Mouse (Mus musculus): ENCODE data around the gene Tymp.
A peak's percentile ranks its signal among the peaks of the same experiment; 100 is the strongest.

Tymp gene

DNA sequence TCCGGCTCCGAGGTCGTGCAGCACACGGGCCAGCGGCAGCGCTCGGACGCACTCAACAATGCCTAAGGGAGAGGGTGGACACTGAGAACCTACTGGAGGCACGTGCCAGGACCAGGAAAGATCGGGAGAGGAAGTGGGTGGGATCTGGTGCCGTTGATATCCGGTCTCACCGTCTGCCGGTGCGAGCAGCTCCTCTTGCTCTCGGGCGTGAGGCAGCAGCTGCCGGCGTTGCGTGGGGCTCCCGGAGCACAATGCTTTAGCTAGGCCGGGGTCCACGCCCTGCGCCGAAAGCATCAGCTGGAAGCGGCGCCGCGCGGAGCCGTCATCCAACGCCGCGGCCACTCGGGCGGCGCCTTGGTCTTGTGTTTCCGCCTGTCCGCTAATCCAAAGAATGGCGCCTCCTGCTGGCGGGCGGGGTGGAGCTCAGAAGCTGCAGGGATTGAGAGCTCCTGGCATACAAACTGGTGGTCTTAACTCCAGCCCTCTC lies 3.0 kb downstream of the Tymp start, which contains the start of gene Sco2:
TSS of gene Sco2 (minus strand) at position 85 of the 487 bp plus-strand sequence.
- peak; percentile 86 to 94 for DNase-seq (ENCODE audit: low spot score in 2 of 2)

DNA sequence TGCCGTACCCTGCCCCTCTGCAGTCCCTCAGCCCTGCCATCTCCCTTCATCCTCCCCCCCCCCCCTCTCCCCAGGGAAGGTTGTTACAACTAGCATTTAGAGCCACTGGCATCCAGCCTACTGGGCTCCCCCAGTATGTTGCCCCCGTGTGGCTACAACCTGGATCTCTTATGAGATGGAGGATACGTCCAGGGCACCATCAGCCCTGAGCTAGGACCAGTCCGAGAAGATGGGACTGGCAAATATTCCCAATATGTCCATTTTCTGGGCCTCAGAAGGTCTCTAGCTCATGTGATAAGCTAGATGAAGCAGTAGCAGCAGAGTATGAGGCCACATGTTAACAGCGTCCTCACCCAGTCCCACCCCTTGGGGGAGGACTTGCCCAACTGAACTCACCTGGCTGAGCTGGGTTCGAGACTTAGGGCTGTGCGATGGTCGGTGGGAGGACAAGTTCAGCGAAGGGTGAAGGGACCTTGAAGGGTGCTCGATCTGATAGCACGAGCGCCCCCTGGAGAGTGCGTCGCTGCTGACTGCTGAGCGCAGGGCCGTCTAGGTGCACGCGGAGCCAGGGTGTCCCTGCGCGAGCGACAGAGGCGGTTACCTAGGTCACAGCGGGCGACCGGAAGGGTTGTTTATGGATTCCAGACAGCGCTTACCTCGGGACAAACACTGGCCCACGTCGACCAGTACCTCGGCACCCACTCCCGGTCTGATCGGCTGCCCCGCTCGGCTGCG lies 3.6 kb downstream of the Tymp start:
- DNase-seq (ENCODE audit: low spot score in 2 of 2): peak; percentile 77 to 87

DNA sequence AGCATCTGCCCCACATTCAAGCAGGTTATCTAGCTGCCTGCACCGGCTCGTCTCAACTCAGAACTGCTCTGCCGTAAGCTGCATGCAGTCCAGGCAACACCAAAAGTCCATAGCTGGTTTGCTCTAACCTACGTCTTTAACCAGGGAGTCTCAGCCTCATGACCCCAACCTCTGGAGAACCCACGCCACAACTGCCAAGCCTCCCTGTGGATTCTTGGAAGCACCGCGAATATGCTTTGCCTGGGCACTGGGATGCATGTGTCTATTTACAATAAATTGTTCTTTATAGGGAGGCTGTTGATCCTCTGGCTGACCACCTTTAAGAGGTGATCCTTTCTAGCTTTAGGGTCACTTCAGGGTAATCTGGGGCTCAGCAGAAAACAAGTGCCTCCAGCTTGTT lies 4.3 kb downstream of the Tymp start:
- DNase-seq (ENCODE audit: low spot score in 2 of 2): no peak

DNA sequence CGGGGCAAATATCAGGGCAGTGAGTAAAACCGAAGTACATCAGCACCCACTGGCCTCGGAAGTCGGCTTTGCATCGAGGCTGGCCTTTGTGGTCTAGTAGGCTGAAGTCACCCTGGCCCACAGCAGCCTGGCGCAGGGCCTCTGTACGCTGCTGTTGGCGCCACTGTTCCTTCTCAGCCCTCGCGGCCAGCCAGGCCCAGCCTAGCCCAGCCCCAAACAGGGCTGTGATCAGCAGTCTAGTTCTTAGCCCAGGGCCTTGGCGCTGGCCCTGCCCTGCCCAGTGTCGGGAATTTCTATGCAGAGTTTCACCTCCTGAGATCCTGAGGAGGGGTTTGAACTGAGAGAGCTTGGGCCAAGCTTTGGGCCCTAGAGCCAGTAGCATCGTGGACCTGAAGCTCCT lies 4.8 kb downstream of the Tymp start:
- no peak for DNase-seq (ENCODE audit: low spot score in 2 of 2)

DNA sequence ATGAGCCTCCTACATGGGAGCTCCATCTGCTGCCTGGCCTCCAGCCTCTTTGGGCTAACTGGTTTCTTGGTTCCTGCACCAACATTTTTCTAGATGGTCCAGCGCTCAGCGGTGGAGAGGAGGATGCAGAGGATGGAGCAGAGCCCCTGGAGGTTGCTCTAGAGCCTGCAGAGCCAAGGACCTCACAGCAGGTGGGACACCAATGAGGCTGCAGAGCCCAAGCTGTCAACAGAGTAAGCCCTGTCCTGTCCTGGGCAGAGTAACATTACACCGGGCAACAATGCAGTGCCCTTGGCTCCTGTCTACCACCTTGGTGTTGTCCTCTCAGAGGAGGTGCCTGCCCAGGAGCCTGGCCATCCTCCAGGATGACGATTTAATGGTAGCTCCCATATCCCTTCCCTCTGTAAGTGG lies 11.7 kb downstream of the Tymp start:
- no peak for DNase-seq (ENCODE audit: low spot score in 2 of 2)

DNA sequence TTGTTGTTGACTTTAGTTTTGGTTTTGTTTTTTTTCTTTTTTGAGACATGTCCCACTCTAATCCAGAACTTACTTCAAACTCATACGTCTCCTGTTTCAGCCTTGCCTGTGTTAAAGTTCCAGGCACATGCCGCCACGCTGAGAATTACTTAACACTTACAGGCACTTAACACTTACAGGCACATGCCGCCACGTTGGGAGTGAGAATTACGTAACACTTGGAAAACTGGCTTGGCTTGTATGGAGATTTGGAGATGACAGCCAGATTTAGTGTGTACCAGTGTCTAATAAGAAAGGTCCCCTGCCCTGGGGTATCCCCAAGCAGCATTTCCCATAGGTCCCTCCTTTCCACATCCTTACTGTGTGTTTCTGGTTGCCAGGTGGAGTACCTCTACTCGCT lies 13.8 kb downstream of the Tymp start:
- DNase-seq (ENCODE audit: low spot score in 2 of 2): no peak

DNA sequence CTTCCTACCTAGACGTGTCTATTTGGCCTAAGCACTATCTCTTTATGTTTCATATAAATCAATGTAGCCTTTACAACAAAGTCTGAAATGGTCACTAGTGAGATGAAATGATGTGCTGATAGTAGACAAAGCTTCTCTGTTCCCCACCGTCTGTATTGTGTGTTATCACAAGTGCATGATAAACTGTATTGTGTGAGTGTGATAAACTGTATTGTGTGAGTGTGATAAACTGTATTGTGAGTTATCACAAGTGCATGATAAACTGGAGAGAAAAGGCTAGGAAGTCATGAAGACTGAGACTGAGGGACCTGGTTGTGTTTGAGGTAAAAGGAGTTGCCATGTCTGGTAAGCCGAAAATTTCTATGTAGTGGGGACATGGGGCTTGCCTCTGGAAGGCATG lies 18.1 kb downstream of the Tymp start:
- DNase-seq (ENCODE audit: low spot score in 2 of 2): no peak

DNA sequence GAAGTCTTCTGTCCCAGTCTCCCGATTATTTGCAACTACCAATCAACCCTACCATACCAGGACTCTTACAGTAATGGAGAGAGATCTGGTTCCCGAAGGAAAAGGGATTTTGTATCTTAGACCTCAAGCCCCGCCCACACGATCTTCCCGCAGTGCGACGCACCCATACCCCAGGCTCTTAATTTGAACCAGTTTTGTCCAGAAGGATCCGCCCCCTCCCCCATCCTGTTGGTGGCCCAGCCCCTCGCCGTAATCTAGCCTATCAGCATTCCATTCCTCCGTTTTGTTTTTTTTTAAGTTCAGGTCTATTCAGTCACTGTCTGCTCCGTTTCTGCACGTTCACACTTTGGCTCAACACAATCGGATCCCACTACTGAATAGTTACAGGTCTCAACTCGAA lies 20.5 kb downstream of the Tymp start:
- DNase-seq (ENCODE audit: low spot score in 2 of 2): peak; percentile 45 to 59

DNA sequence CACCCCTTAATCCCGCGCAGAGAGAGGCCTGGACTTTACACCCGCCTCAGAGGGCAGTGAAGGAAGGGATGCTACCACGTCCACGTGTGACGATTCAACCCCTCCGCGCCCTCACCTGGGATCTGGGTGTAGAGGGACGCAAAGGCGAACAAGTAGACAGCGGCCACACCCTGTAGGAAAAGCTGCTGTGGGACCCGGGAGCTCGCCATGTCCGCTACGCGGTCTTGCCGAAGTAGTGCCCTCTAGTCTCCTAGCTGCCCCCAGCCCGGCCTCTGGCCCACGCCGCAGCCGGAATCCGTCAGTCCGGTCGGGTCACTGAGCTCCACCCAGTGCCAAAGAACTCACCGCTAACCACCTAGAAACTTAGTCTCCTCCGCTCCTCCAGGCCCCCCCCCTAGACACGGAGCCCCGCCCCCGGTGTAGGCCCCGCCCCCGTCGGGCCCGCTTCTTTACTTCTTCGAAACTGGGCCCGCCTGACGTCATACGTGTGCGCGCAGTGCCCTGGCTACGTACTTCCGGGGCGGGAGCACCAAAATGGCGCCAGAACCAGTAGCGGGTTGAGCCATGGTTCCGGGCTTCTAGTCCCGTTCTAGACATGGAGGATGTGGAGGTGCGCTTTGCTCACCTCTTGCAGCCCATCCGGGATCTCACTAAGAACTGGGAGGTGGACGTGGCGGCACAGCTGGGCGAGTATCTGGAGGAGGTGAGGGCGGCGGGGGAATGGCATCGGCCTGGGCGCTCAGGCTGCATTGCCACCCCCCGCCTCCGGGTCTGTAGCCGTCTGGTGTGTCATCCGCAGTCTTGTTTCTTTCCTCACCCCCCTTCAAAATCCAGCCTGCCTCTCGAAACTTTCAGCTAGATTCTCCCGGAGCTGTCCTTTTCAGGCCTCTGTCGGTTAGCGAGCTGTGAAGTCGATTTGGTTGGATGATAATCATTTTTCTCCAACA lies 21.3 kb downstream of the Tymp start, which contains the start of the genes Lmf2 and Ncaph2:
TSS of gene Lmf2 (minus strand) at position 419 of the 947 bp plus-strand sequence.
TSS of gene Ncaph2 (plus strand) at position 479 of the 947 bp plus-strand sequence.
- peak; percentile 90 to 96 for DNase-seq (ENCODE audit: low spot score in 2 of 2)

DNA sequence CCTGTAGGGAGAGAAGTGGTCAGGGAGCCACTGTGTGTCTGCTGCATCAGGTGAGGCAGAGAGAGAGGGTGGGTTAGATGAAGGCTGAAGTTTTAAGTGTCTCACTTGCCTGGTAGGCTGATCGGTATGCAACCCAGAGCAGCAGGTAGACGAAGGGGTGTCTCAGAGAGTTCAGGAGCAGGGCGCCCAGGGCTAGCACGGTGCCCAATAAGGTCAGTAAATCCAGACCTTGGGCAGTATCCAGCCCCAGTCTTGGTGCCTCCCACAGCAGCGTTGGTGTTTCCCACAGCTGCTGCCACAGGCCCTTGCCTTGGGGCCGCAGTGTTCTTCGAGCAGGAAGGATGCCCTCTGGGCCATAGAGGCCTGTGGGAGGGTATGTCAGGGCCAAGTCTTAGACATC lies 22.4 kb downstream of the Tymp start:
- DNase-seq (ENCODE audit: low spot score in 2 of 2): no peak

DNA sequence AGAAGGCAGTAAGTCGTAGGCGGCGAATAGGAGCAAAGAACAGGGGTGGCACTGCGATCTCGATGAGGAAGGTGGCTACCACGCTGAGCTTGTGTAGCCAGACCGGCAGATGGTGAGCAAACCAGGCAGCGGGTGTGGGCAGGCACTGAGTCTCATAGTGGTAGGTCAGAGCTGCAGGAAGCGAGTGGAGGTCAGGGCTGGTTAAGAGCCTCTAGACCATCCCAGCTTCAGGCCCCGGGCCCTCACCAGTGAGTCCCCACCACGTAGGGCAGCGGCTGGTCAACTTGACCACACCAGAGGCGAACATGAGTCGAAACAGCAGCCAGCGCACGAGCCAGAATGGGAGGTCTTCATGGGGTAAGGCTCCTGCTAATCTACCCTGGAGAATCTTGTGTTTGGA lies 23.0 kb downstream of the Tymp start:
- DNase-seq (ENCODE audit: low spot score in 2 of 2): no peak

DNA sequence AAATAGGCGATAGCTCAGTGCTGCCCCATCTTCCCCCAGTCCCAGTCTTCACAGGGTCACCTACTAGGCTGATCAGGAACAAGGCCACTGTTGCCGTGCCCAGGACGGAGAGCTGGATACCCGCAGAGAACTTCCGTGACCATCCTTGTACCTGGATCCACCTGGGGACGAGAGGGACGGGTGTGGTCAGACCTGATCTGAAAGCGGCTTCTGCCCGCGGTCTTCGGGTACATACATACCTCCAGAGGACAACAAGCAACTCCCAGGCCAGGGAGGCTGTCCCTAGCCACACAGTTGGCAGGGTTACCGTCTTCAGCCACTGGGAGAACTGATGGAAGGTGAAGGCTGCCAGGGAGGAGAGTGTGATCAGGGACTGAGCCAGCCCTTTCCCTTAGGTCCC lies 24.0 kb downstream of the Tymp start:
- no peak for DNase-seq (ENCODE audit: low spot score in 2 of 2)

DNA sequence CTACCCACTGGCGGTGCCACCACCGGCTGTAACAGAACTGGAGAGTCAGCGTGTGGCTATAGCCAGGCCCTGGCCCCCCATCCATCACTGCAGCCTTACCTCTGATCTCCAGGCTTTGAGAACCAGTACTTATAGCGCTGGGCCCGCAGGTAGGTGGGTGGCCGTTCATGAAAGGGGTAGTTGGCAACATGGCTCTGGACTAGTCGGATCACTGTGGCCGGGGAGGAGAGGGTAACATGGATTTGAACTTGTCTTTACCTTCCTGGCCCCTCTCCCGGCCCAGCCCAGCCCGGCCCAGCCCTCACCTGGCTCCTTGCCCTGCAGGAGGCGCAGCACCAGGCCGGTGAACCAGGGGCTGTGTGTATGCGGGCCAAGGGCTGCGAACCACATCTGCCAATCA lies 24.8 kb downstream of the Tymp start:
- no peak for DNase-seq (ENCODE audit: low spot score in 2 of 2)

DNA sequence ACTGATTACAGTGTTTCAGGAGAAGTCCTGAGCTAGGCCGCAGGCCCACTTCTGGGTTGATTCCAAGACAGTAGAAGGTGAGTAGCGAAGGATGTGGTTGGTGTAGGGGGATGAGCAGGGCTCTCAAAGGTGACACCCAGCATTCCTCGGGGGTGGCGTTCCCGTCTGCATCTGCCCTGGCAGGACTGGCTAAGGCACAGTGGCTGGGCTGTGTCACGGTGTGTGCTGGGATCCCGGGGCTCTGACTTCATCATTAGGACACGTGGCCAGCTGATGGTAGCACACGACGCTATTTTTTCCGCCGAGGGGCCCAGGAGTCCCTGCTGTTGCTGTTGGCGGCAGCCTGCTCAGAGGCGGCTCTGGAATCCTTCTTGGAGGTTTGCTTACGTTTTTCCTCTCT lies 25.5 kb downstream of the Tymp start:
- DNase-seq (ENCODE audit: low spot score in 2 of 2): no peak

DNA sequence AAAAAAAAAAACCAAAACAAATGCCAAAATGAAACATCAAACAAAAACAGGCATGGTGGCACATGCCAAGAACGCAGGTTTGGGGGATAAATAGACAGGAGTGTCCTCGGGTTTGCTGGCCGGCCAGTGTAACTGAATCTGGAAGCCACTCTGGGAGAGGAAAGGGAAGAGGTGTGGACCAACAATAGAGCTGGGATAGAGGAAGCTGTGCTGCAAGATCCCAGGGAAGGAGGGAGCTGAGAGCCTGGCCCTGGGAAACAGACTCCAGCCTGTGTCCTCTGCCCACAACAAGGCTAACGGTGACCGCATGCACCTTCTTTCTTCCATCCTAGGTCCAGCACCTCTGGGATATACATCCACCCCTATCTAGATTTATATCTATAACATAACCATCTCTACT lies 26.4 kb downstream of the Tymp start:
- DNase-seq (ENCODE audit: low spot score in 2 of 2): no peak

DNA sequence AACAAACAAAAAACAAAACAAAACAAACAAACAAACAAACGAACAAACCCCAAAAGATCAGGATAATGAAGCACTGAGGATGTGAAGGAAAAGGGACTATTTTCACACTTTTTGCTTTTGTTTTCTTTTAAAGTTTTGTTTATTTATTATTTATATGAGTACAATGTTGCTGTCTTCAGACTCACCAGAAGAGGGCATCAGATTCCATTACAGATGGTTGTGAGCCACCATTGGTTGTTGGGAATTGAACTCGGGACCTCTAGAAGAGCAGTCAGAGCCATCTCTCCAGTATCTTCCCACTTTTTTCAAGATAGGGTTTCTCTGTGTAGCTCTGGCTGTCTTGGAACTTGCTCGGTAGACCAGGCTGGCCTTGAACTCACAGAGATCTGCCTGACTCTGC lies 33.5 kb downstream of the Tymp start:
- no peak for DNase-seq (ENCODE audit: low spot score in 2 of 2)

DNA sequence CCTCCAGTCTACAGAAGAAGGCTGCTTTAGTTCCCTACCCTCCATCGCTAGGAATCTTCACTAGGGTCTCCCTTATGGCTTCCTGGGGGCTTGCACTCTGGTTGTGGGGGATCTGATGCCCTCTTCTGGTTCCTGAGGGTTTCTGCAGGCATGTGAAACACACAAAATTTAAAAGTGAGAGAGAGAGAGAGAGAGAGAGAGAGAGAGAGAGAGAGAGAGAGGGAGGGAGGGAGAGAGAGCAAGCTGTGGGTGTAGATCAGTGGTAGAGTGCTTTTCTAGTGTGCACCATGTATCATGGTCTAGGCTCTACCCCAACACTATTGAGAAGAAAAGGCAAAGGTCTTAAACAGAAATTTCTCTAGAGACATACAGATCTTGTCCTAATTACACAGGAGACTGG lies 35.2 kb downstream of the Tymp start:
- DNase-seq (ENCODE audit: low spot score in 2 of 2): no peak

DNA sequence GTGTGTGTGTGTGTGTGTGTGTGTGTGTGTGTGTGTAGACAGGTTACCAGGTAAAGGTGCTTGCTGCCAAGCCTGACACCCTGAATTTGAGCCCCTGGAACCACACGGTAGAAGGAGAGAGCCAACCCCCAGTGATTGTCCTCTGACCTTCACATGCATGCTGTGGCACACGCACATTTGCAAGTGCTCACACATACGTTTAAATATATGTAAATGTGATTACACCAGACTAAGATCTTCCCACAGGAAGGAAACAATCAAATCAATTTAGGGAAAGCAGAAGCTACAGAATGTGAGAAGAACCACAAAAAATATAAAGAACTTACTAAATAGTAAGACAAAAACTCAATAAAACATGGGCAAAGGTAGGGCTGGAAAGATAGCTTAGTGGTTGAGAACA lies 36.7 kb downstream of the Tymp start:
- no peak for DNase-seq (ENCODE audit: low spot score in 2 of 2)

DNA sequence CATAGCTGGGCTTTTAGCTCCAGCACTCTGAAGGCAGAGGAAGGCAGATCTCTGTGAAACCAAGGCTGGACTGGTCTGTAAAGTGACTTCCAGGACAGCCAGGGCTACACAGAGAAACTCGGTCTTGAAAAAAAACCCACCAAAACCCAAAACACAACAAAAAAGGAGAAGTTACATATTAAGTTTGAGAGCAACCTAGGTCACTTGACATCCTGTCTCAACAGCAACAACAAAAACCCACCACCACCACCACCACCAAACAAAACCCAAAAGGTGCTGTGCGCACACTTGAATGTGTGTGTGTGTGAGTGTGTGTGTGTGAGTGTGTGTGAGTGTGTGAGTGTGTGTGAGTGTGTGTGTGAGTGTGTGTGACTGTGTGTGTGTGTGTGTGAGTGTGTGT lies 37.1 kb downstream of the Tymp start:
- no peak for DNase-seq (ENCODE audit: low spot score in 2 of 2)

DNA sequence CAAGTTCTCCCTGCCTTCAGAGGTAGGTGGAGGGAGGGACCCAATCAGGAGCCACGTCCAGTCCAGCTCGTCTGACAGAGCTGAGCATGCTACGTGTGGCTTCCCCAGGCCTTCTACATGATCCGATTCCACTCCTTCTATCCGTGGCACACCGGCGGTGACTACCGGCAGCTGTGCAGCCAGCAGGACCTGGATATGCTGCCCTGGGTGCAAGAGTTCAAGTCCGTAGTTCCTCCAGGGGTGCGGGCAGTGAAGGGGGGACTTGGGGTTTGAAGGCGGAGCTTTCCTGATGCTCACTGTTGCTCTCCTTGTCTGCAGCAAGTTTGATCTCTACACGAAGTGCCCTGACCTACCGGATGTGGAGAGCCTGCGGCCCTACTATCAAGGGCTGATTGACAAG lies 40.4 kb downstream of the Tymp start:
- no peak for DNase-seq (ENCODE audit: low spot score in 2 of 2)

DNA sequence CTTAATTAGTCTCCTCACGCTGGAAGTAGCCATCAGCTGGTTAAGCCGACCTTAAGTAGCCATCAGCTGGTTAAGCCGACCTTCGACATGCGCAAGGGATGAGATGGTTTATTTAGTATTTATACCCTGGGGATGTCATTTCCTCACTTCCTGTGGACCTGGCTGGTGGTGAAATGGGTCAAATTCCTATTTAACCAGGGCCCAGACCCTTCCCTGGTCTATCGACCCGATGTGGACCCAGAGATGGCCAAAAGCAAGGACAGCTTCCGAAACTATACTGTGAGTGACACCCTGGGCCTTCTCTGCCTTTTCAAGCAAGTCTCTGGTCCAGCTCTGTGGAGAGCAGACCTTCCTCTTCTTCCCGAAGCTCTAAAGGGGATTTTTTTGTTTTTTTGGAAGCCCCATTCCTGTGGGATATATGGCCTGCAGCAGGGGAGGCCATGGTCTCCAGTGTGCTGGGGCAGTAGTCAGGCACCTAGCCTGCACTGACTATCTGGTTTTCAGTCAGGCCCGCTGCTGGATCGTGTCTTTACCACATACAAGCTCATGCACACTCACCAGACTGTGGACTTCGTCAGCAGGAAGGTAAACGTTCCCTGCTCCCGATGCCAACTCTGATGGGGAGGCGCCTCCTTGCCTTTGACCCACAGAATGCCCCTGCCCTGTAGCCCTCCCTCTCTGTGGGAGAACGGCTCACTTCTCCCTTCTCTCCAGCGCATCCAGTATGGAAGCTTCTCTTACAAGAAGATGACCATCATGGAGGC lies 41.9 kb downstream of the Tymp start:
- no peak for DNase-seq (ENCODE audit: low spot score in 2 of 2)

DNA sequence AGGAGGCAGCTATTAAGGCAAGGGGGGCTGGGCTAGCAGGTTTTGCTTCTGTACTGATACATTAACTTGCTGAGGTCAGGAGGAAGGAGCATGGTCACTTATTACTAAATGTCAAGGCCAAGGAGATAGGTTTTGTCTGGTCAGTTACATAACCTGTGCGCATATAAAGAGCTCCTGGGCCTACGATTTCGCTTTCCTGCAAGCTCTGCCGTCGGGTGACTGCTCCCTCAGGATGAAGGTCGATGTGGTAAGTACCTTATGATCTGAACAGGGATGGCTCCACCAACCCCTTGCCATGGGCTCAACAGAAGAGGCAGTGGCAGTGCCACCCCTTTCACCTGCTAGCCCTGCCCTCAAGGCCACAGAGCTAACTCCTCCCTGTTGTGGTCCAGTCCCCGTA lies 42.6 kb downstream of the Tymp start, which contains the start of gene Miox:
TSS of gene Miox (plus strand) at position 128 of the 400 bp plus-strand sequence.
- DNase-seq (ENCODE audit: low spot score in 2 of 2): no peak
